Mouse (Mus musculus) MEL (cell line): ENCODE measurements around the gene 1700029I15Rik. TPM values are rescaled to one million over a fixed set of nuclear protein-coding genes. Genes with fewer than 3 reads are reported as not detected.

Source experiments
- DNase-seq: peaks from one replicate; pipeline ENCODE4 v3.0.0; 2011; ENCODE audit warnings: low read depth, low spot score
- H3K27ac ChIP-seq: 2 replicates; pipeline ENCODE4 v1.5.1; 2012; ENCODE audit warnings: low read depth, mild to moderate bottlenecking, control low read depth, low read length, moderate library complexity; ENCODE audit not compliant: control insufficient read depth
- H3K27me3 ChIP-seq, 2 experiments: fragments of 150-350 bp in 1 of 2; sonication (generic) in 1 of 2; 2 replicates each; pipeline ENCODE4 v1.6.1; 2012; ENCODE audit warnings: low read length in 2 of 2, mild to moderate bottlenecking in 2 of 2, improper control_type of control experiment in 1 of 2, moderate library complexity in 1 of 2; ENCODE audit not compliant: insufficient read depth in 2 of 2, control insufficient read depth in 1 of 2
- H3K36me3 ChIP-seq, 2 experiments: 2 replicates each; pipeline ENCODE4 v1.6.1; 2012 to 2014; ENCODE audit warnings: low read length in 2 of 2, improper control_type of control experiment in 1 of 2, inconsistent platforms in 1 of 2, mild to moderate bottlenecking in 1 of 2; ENCODE audit not compliant: insufficient read depth in 2 of 2, control insufficient read depth in 1 of 2
- H3K4me1 ChIP-seq, 2 experiments: fragments of 150-350 bp in 1 of 2; sonication (generic) in 1 of 2; 2 replicates each; pipeline ENCODE4 v1.6.1; 2012; ENCODE audit warnings: low read length in 2 of 2, improper control_type of control experiment in 1 of 2, mild to moderate bottlenecking in 1 of 2; ENCODE audit not compliant: insufficient read depth in 2 of 2, control insufficient read depth in 1 of 2
- H3K4me3 ChIP-seq, 2 experiments: fragments of 150-350 bp in 1 of 2; sonication (generic) in 1 of 2; 2 replicates each; pipeline ENCODE4 v1.5.1; 2012; ENCODE audit warnings: low read depth in 2 of 2, low read length in 2 of 2, mild to moderate bottlenecking in 2 of 2, moderate library complexity in 2 of 2, control low read depth in 1 of 2, improper control_type of control experiment in 1 of 2; ENCODE audit not compliant: control insufficient read depth in 1 of 2, insufficient read depth in 1 of 2
- H3K79me2 ChIP-seq: 2 replicates; pipeline ENCODE4 v1.6.1; 2012; ENCODE audit warnings: mild to moderate bottlenecking, low read length, moderate library complexity; ENCODE audit not compliant: control insufficient read depth, poor library complexity, insufficient read depth
- H3K9ac ChIP-seq: 2 replicates; pipeline ENCODE4 v1.6.1; 2012; ENCODE audit warnings: low read depth, mild to moderate bottlenecking, control low read depth, low read length, moderate library complexity; ENCODE audit not compliant: control insufficient read depth, poor library complexity, severe bottlenecking
- H3K9me3 ChIP-seq: fragments of 150-350 bp; sonication (generic); replicated peaks from 2 replicates; pipeline ENCODE4 v1.6.1; 2012; ENCODE audit warnings: mild to moderate bottlenecking, low read length, improper control_type of control experiment, moderate library complexity; ENCODE audit not compliant: insufficient read depth
- BHLHE40 ChIP-seq: IDR thresholded peaks from 2 replicates; pipeline ENCODE4 v1.6.1; 2012; ENCODE audit warnings: low read depth, mild to moderate bottlenecking, inconsistent platforms, low read length, improper control_type of control experiment, borderline replicate concordance
- CHD1 ChIP-seq: IDR thresholded peaks from 2 replicates; pipeline ENCODE4 v1.6.1; 2012; ENCODE audit warnings: low read depth, mild to moderate bottlenecking, inconsistent platforms, low read length, improper control_type of control experiment
- CHD2 ChIP-seq: IDR thresholded peaks from 2 replicates; pipeline ENCODE4 v1.6.1; 2011; ENCODE audit warnings: low read length, improper control_type of control experiment
- CTCF ChIP-seq, 3 experiments: IDR thresholded peaks in 2 of 3; conservative IDR thresholded peaks in 1 of 3; 2 replicates each; pipeline ENCODE4 v1.5.1; 2011 to 2012; ENCODE audit warnings: low read length in 3 of 3, low read depth in 2 of 3, mild to moderate bottlenecking in 2 of 3, improper control_type of control experiment in 1 of 3, inconsistent platforms in 1 of 3, mixed read lengths in 1 of 3, moderate library complexity in 1 of 3; ENCODE audit not compliant: control insufficient read depth in 1 of 3, insufficient read depth in 1 of 3, poor library complexity in 1 of 3, severe bottlenecking in 1 of 3
- E2F4 ChIP-seq: IDR thresholded peaks from 2 replicates; pipeline ENCODE4 v1.6.1; 2011; ENCODE audit warnings: low read depth, low read length, improper control_type of control experiment, borderline replicate concordance
- ELF1 ChIP-seq: IDR thresholded peaks from 2 replicates; pipeline ENCODE4 v1.6.1; 2014; ENCODE audit warnings: low read depth, mild to moderate bottlenecking, inconsistent platforms, low read length, improper control_type of control experiment, moderate library complexity
- ETS1 ChIP-seq: IDR thresholded peaks from 2 replicates; pipeline ENCODE4 v1.6.1; 2012; ENCODE audit warnings: low read depth, mild to moderate bottlenecking, inconsistent platforms, low read length, improper control_type of control experiment, moderate library complexity
- GATA1 ChIP-seq: IDR thresholded peaks from 2 replicates; pipeline ENCODE4 v1.6.1; 2011; ENCODE audit warnings: low read depth, low read length, improper control_type of control experiment
- JUND ChIP-seq: IDR thresholded peaks from 2 replicates; pipeline ENCODE4 v1.6.1; 2011; ENCODE audit warnings: low read depth, mild to moderate bottlenecking, improper control_type of control experiment, low read length
- MAFK ChIP-seq: IDR thresholded peaks from 2 replicates; pipeline ENCODE4 v1.6.1; 2011; ENCODE audit warnings: low read depth, mild to moderate bottlenecking, low read length, improper control_type of control experiment, borderline replicate concordance
- MAX ChIP-seq: IDR thresholded peaks from 2 replicates; pipeline ENCODE4 v1.6.1; 2011; ENCODE audit warnings: low read length, improper control_type of control experiment
- MAZ ChIP-seq: IDR thresholded peaks from 2 replicates; pipeline ENCODE4 v1.6.1; 2012; ENCODE audit warnings: low read depth, mild to moderate bottlenecking, inconsistent platforms, low read length, improper control_type of control experiment
- MEF2A ChIP-seq: IDR thresholded peaks from 2 replicates; pipeline ENCODE4 v1.6.1; 2014; ENCODE audit warnings: low read depth, mild to moderate bottlenecking, inconsistent platforms, low read length, improper control_type of control experiment; ENCODE audit not compliant: poor library complexity, insufficient replicate concordance, severe bottlenecking; ENCODE audit errors: extremely low read depth
- NELFE ChIP-seq: IDR thresholded peaks from 2 replicates; pipeline ENCODE4 v1.6.1; 2011; ENCODE audit warnings: low read depth, low read length, improper control_type of control experiment
- POLR2AphosphoS5 ChIP-seq: IDR thresholded peaks from 2 replicates; pipeline ENCODE4 v1.6.1; 2012; ENCODE audit warnings: low read depth, borderline replicate concordance, mild to moderate bottlenecking, inconsistent platforms, low read length, moderate library complexity, mixed read lengths
- RAD21 ChIP-seq: IDR thresholded peaks from 2 replicates; pipeline ENCODE4 v1.6.1; 2011; ENCODE audit warnings: mild to moderate bottlenecking, low read depth, low read length, improper control_type of control experiment
- TAL1 ChIP-seq: IDR thresholded peaks from 2 replicates; pipeline ENCODE4 v1.6.1; 2012; ENCODE audit warnings: mild to moderate bottlenecking, inconsistent platforms, low read length, moderate library complexity, mixed read lengths
- ZC3H11A ChIP-seq: IDR thresholded peaks from 2 replicates; pipeline ENCODE4 v1.6.1; 2012; ENCODE audit warnings: low read depth, mild to moderate bottlenecking, inconsistent platforms, low read length, improper control_type of control experiment
- ZMIZ1 ChIP-seq: IDR thresholded peaks from 2 replicates; pipeline ENCODE4 v1.6.1; 2012; ENCODE audit warnings: low read depth, mild to moderate bottlenecking, inconsistent platforms, low read length, improper control_type of control experiment, moderate library complexity
- ZNF384 ChIP-seq: IDR thresholded peaks from 2 replicates; pipeline ENCODE4 v1.6.1; 2012; ENCODE audit warnings: low read depth, mild to moderate bottlenecking, inconsistent platforms, low read length, improper control_type of control experiment
- polyA plus RNA-seq, 2 experiments: library from polyadenylated mRNA; stranded (reverse) in 1 of 2; unstranded in 1 of 2; fragments of >175 nt in 1 of 2; fragments of >200 nt in 1 of 2; gene quantifications; 2 replicates each; pipeline versions ENCODE4 v1.2.1 to v1.2.4; 2012; ENCODE audit warnings: low replicate concordance in 2 of 2, low read depth in 1 of 2; ENCODE audit not compliant: insufficient read length in 2 of 2, insufficient read depth in 1 of 2, missing spikeins in 1 of 2
- total RNA-seq: library from RNA; depleted of rRNA; stranded (reverse); fragments of 300-350 nt; gene quantifications from 2 replicates; pipeline ENCODE4 v1.2.3, GENCODE M21; 2012

Gene 1700029I15Rik
- total and polyA plus RNA-seq, 3 experiments = 0.65 to 3.2 TPM; not detected in 1

DNA sequence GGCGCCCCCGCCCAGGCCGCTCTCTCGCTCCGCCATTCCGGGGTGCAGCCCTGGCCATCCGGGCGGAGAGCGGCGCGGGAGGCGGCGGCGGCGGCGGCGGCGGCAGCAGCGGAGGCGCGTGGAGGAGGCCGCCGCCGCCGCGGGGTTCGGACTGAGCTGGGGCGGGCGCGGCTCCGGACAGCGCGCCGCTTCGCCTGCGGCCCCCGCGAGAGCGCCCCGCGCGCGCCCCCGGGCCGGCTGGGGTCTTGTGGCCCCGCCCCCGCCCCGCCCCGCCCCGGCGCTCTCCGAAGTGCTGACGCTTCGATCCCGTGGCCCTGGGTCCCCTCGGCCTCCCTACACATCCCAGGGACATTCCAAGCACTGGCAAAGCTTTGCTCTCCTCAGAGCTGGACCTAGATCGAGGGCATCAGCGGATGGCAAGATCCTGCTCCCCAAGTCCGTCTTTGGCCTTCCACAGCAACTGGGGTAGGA lies 18.8 kb downstream of the 1700029I15Rik start, which contains the start of gene Mapk8ip1:
Gene Mapk8ip1, minus strand, starts transcription at position 173 of the 471 bp plus-strand sequence.
- no peaks in the 10 kb centered on the region; a peak in 3 of 4 replicates for H3K36me3 ChIP-seq
- no peak for DNase-seq
- H3K27ac ChIP-seq = no peak within 1 kb of the TSS
- H3K27me3 ChIP-seq = no peaks in the 10 kb centered on the region
- TF ChIP-seq GATA1 = no peak
- no peak for TF ChIP-seq CHD1
- no peak for TF ChIP-seq ELF1
- TF ChIP-seq MAFK = no peak
- no peak for TF ChIP-seq ETS1
- TF ChIP-seq MAZ = no peak
- TF ChIP-seq ZNF384 = no peak
- TF ChIP-seq E2F4 = no peak
- no peak for TF ChIP-seq TAL1
- TF ChIP-seq MEF2A = no peak
- no peak for TF ChIP-seq JUND
- TF ChIP-seq ZMIZ1 = no peak
- no peak for TF ChIP-seq ZC3H11A
- no peak for TF ChIP-seq NELFE
- TF ChIP-seq CTCF (IDR thresholded peaks at IDR 0.05 in 2 of 3, conservative IDR thresholded peaks at IDR 0.05 in 1 of 3; ENCODE audit: control insufficient read depth in 1 of 3, insufficient read depth in 1 of 3, low read depth in 2 of 3, low read length in 3 of 3, poor library complexity in 1 of 3, severe bottlenecking in 1 of 3) = no peak
- TF ChIP-seq BHLHE40 = no peak
- TF ChIP-seq POLR2AphosphoS5 = no peak
- TF ChIP-seq RAD21 = no peak
- no peak for TF ChIP-seq MAX
- no peak for TF ChIP-seq CHD2
- no peak within 1 kb of the TSS for H3K9ac ChIP-seq
- H3K79me2 ChIP-seq = no peaks in the 10 kb centered on the region
- no peak within 1 kb of the TSS for H3K4me3 ChIP-seq
- no peaks in the 10 kb centered on the region for H3K9me3 ChIP-seq
- H3K4me1 ChIP-seq = 0 out of 4 replicates have a peak, but pooled peaks cover 0 to 5% of the 10 kb centered on the region in 2 experiments
